Mouse (Mus musculus): ENCODE data around the gene Nrarp. TPM values are rescaled to one million over a fixed set of nuclear protein-coding genes. Genes with fewer than 3 reads are reported as not detected.

Gene Nrarp
- polyA plus RNA-seq, 1 experiment: not detected

GRCm38 (mm10) chr2:25197946-25198345 is 17.4 kb downstream of the Nrarp start:
- H3K27ac ChIP-seq (ENCODE audit: insufficient read depth, low read depth, low read length): no peak overlapping the region
- no peak overlapping the region for H3K4me3 ChIP-seq (ENCODE audit: insufficient read depth, low read depth, low read length)
- TF ChIP-seq POLR2A (IDR thresholded peaks at IDR 0.05; ENCODE audit: insufficient read depth, low read depth, low read length) (no peak), CTCF (IDR thresholded peaks at IDR 0.05; ENCODE audit: insufficient read depth, low read depth, low read length) (no peak)
- H3K4me1 ChIP-seq (ENCODE audit: control insufficient read depth, insufficient read depth, low read length): peaks cover 5% of the 10 kb centered on the region

GRCm38 (mm10) chr2:25200631-25201030 is 20.1 kb downstream of the Nrarp start:
- Histone ChIP-seq H3K4me3 (ENCODE audit: insufficient read depth, low read depth, low read length) (no peak overlapping the region), H3K27ac (ENCODE audit: insufficient read depth, low read depth, low read length) (no peak overlapping the region), H3K4me1 (ENCODE audit: control insufficient read depth, insufficient read depth, low read length) (no peaks in the 10 kb centered on the region)
- TF ChIP-seq CTCF (IDR thresholded peaks at IDR 0.05; ENCODE audit: insufficient read depth, low read depth, low read length): no peak
- WGBS: 91% methylated on average over 2 of the region's 2 CpGs

- TF ChIP-seq CTCF (IDR thresholded peaks at IDR 0.05; ENCODE audit: insufficient read depth, low read depth, low read length): no peak
- no peak for TF ChIP-seq POLR2A (IDR thresholded peaks at IDR 0.05; ENCODE audit: insufficient read depth, low read depth, low read length)
- Histone ChIP-seq H3K4me1 (ENCODE audit: control insufficient read depth, insufficient read depth, low read length) (0 out of 2 replicates have a peak, but pooled peaks cover 2% of the 10 kb centered on the region), H3K27ac (ENCODE audit: insufficient read depth, low read depth, low read length) (no peak overlapping the region), H3K4me3 (ENCODE audit: insufficient read depth, low read depth, low read length) (no peak overlapping the region)
- 51% methylated on average over 4 of the region's 4 CpGs for WGBS
These were observed 23.2 kb downstream of the Nrarp start for GRCm38 (mm10) chr2:25203631-25204214.

- H3K27ac ChIP-seq (ENCODE audit: insufficient read depth, low read depth, low read length): no peak overlapping the region
- 41% methylated on average over 1 of the region's 1 CpGs for WGBS
- H3K4me3 ChIP-seq (ENCODE audit: insufficient read depth, low read depth, low read length): no peak overlapping the region
- TF ChIP-seq POLR2A (IDR thresholded peaks at IDR 0.05; ENCODE audit: insufficient read depth, low read depth, low read length) (no peak), CTCF (IDR thresholded peaks at IDR 0.05; ENCODE audit: insufficient read depth, low read depth, low read length) (no peak)
- H3K4me1 ChIP-seq (ENCODE audit: control insufficient read depth, insufficient read depth, low read length): peaks cover 11% of the 10 kb centered on the region
These were observed 27.0 kb downstream of the Nrarp start for GRCm38 (mm10) chr2:25207593-25207992.

GRCm38 (mm10) chr2:25210686-25211085 is 30.1 kb downstream of the Nrarp start:
- TF ChIP-seq CTCF (IDR thresholded peaks at IDR 0.05; ENCODE audit: insufficient read depth, low read depth, low read length): no peak
- no peak for TF ChIP-seq POLR2A (IDR thresholded peaks at IDR 0.05; ENCODE audit: insufficient read depth, low read depth, low read length)

GRCm38 (mm10) chr2:25211121-25211670 is 30.6 kb downstream of the Nrarp start, which contains the start of gene Nelfb:
Gene Nelfb, minus strand, starts transcription at chr2:25211489.
- Histone ChIP-seq H3K27ac (ENCODE audit: insufficient read depth, low read depth, low read length) (peak within 1 kb of the TSS; percentile 66), H3K4me3 (ENCODE audit: insufficient read depth, low read depth, low read length) (peak within 1 kb of the TSS; percentile 84), H3K4me1 (ENCODE audit: control insufficient read depth, insufficient read depth, low read length) (peaks cover 11% of the 10 kb centered on the region)
- WGBS: 1% methylated on average over 42 of the region's 44 CpGs
- TF ChIP-seq POLR2A (IDR thresholded peaks at IDR 0.05; ENCODE audit: insufficient read depth, low read depth, low read length): peak; percentile 49
- TF ChIP-seq CTCF (IDR thresholded peaks at IDR 0.05; ENCODE audit: insufficient read depth, low read depth, low read length): no peak

More at GRCm38 (mm10) chr2:25210686-25211085, 30.1 kb downstream of the Nrarp start:
- Histone ChIP-seq H3K4me1 (ENCODE audit: control insufficient read depth, insufficient read depth, low read length) (peaks cover 11% of the 10 kb centered on the region), H3K4me3 (ENCODE audit: insufficient read depth, low read depth, low read length) (peak overlapping the region; percentile 84), H3K27ac (ENCODE audit: insufficient read depth, low read depth, low read length) (peak overlapping the region; percentile 66)
- WGBS: under 1% methylated on average over 24 of the region's 24 CpGs

GRCm38 (mm10) chr2:25213266-25213865 is 32.8 kb downstream of the Nrarp start:
- TF ChIP-seq CTCF (IDR thresholded peaks at IDR 0.05; ENCODE audit: insufficient read depth, low read depth, low read length) (no peak), POLR2A (IDR thresholded peaks at IDR 0.05; ENCODE audit: insufficient read depth, low read depth, low read length) (no peak)
- Histone ChIP-seq H3K4me3 (ENCODE audit: insufficient read depth, low read depth, low read length) (no peak overlapping the region), H3K4me1 (ENCODE audit: control insufficient read depth, insufficient read depth, low read length) (peaks cover 8% of the 10 kb centered on the region), H3K27ac (ENCODE audit: insufficient read depth, low read depth, low read length) (no peak overlapping the region)
- WGBS: 74% methylated on average over 23 of the region's 23 CpGs

- WGBS: 77% methylated on average over 3 of the region's 3 CpGs
- Histone ChIP-seq H3K4me3 (ENCODE audit: insufficient read depth, low read depth, low read length) (no peak within 1 kb of the TSS), H3K27ac (ENCODE audit: insufficient read depth, low read depth, low read length) (no peak within 1 kb of the TSS), H3K4me1 (ENCODE audit: control insufficient read depth, insufficient read depth, low read length) (peaks cover 8% of the 10 kb centered on the region)
- TF ChIP-seq CTCF (IDR thresholded peaks at IDR 0.05; ENCODE audit: insufficient read depth, low read depth, low read length) (no peak), POLR2A (IDR thresholded peaks at IDR 0.05; ENCODE audit: insufficient read depth, low read depth, low read length) (no peak)
These were observed 33.9 kb downstream of the Nrarp start, which contains the start of gene Stpg3 for GRCm38 (mm10) chr2:25214444-25214843. Gene Stpg3, minus strand, starts transcription at chr2:25214637.

- Histone ChIP-seq H3K4me3 (ENCODE audit: insufficient read depth, low read depth, low read length) (no peak overlapping the region), H3K4me1 (ENCODE audit: control insufficient read depth, insufficient read depth, low read length) (no peaks in the 10 kb centered on the region), H3K27ac (ENCODE audit: insufficient read depth, low read depth, low read length) (no peak overlapping the region)
- 70% methylated on average over 2 of the region's 2 CpGs for WGBS
- TF ChIP-seq POLR2A (IDR thresholded peaks at IDR 0.05; ENCODE audit: insufficient read depth, low read depth, low read length) (no peak), CTCF (IDR thresholded peaks at IDR 0.05; ENCODE audit: insufficient read depth, low read depth, low read length) (no peak)
These were observed 37.1 kb downstream of the Nrarp start for GRCm38 (mm10) chr2:25217666-25218065.
